Mouse (Mus musculus) stomach, embryonic 14.5 days (tissue): ENCODE measurements at regions not wholly inside any gene's neighbourhood (a gene's known extent, or its start where the extent isn't known, plus 50 kb on each side); places are given as distances from the start of the nearest gene placed in this dataset.

Experiments used
- ATAC-seq: fragments of 200-750 bp; cut with Nextera tagmentation; 2 replicates; pipeline ENCODE4 v1.8.0; 2017; ENCODE audit warnings: low read depth, moderate TSS enrichment; ENCODE audit not compliant: insufficient number of reproducible peaks, insufficient read depth, low FRiP score
- H3K27ac ChIP-seq: fragments of 300-500 bp; sonication (generic); 2 replicates; pipeline ENCODE4 v1.5.1; 2014; ENCODE audit warnings: mild to moderate bottlenecking, low read length, moderate library complexity, mixed read lengths
- H3K27me3 ChIP-seq: fragments of 300-500 bp; sonication (generic); 2 replicates; pipeline ENCODE4 v1.6.1; 2014; ENCODE audit warnings: low read length, control low read depth, mixed read lengths; ENCODE audit not compliant: control insufficient read depth, insufficient read depth
- H3K36me3 ChIP-seq: fragments of 300-500 bp; sonication (generic); 2 replicates; pipeline ENCODE4 v1.6.1; 2014; ENCODE audit warnings: mild to moderate bottlenecking, control low read depth, low read length, moderate library complexity, mixed read lengths; ENCODE audit not compliant: control insufficient read depth, insufficient read depth
- H3K4me1 ChIP-seq: fragments of 300-500 bp; sonication (generic); 2 replicates; pipeline ENCODE4 v1.6.1; 2014; ENCODE audit warnings: low read length, control low read depth, mixed read lengths; ENCODE audit not compliant: control insufficient read depth, insufficient read depth
- H3K4me2 ChIP-seq: fragments of 300-500 bp; sonication (generic); replicated peaks from 2 replicates; pipeline ENCODE4 v1.6.1; 2014; ENCODE audit warnings: low read depth, low read length, control low read depth
- H3K4me3 ChIP-seq: fragments of 300-500 bp; sonication (generic); 2 replicates; pipeline ENCODE4 v1.5.1; 2014; ENCODE audit warnings: low read depth, low read length, control low read depth
- H3K9ac ChIP-seq: fragments of 300-500 bp; sonication (generic); replicated peaks from 2 replicates; pipeline ENCODE4 v1.6.1; 2014; ENCODE audit warnings: low read depth, mild to moderate bottlenecking, control low read depth, low read length, moderate library complexity, mixed read lengths
- H3K9me3 ChIP-seq: fragments of 300-500 bp; sonication (generic); 2 replicates; pipeline ENCODE4 v1.6.1; 2016; ENCODE audit warnings: low read depth, low read length, control low read depth; ENCODE audit not compliant: control insufficient read depth
- WGBS: fragments of 180-500 bp; shearing (Covaris S2); extraction: QIAGEN DNeasy Blood & Tissue Kit; methylation state at CpG from one replicate; pipeline ENCODE4 v1.1.7; 2014; 5-methylcytosine and 5-hydroxymethylcytosine counted together

GRCm38 (mm10) chr1:30536989-30537975 lies 336.4 kb downstream of the Phf3 start:
- Histone ChIP-seq H3K36me3 (no peaks in the 10 kb centered on the region), H3K27ac (no peak overlapping the region), H3K4me3 (no peak overlapping the region), H3K4me2 (no peak overlapping the region), H3K4me1 (0 out of 2 replicates have a peak, but pooled peaks cover 8% of the 10 kb centered on the region), H3K27me3 (no peaks in the 10 kb centered on the region), H3K9ac (no peak overlapping the region), H3K9me3 (no peaks in the 10 kb centered on the region)
- no peak for ATAC-seq
- 31% methylated on average over 11 of the region's 11 CpGs for WGBS

- Histone ChIP-seq H3K9me3 (no peaks in the 10 kb centered on the region), H3K4me3 (no peak overlapping the region), H3K27ac (no peak overlapping the region), H3K4me1 (no peaks in the 10 kb centered on the region), H3K27me3 (no peaks in the 10 kb centered on the region), H3K36me3 (no peaks in the 10 kb centered on the region), H3K9ac (no peak overlapping the region), H3K4me2 (no peak overlapping the region)
- no peak for ATAC-seq
- 74% methylated on average over 3 of the region's 3 CpGs for WGBS
Measured at GRCm38 (mm10) chr1:30517348-30517747, 356.4 kb downstream of the Phf3 start.

- no peaks in the 10 kb centered on the region for H3K27me3 ChIP-seq
- H3K27ac ChIP-seq = no peak overlapping the region
- H3K36me3 ChIP-seq = no peaks in the 10 kb centered on the region
- WGBS = 90% methylated on average over 6 of the region's 6 CpGs
- no peak overlapping the region for H3K4me3 ChIP-seq
- H3K4me2 ChIP-seq = no peak overlapping the region
- ATAC-seq = no peak
- H3K4me1 ChIP-seq = no peaks in the 10 kb centered on the region
- H3K9me3 ChIP-seq = no peaks in the 10 kb centered on the region
- no peak overlapping the region for H3K9ac ChIP-seq
Measured at GRCm38 (mm10) chr1:30515846-30516245, 357.9 kb downstream of the Phf3 start.

- no peaks in the 10 kb centered on the region for H3K9me3 ChIP-seq
- H3K27me3 ChIP-seq = no peaks in the 10 kb centered on the region
- 24% methylated on average over 1 of the region's 1 CpGs for WGBS
- no peak for ATAC-seq
- H3K4me2 ChIP-seq = no peak overlapping the region
- H3K4me1 ChIP-seq = no peaks in the 10 kb centered on the region
- H3K4me3 ChIP-seq = no peak overlapping the region
- no peaks in the 10 kb centered on the region for H3K36me3 ChIP-seq
- no peak overlapping the region for H3K9ac ChIP-seq
- H3K27ac ChIP-seq = no peak overlapping the region
Measured at GRCm38 (mm10) chr1:30503224-30503623, 370.5 kb downstream of the Phf3 start.

- 79% methylated on average over 4 of the region's 4 CpGs for WGBS
- no peaks in the 10 kb centered on the region for H3K36me3 ChIP-seq
- H3K27ac ChIP-seq = no peak overlapping the region
- H3K27me3 ChIP-seq = no peaks in the 10 kb centered on the region
- no peaks in the 10 kb centered on the region for H3K4me1 ChIP-seq
- H3K9ac ChIP-seq = no peak overlapping the region
- no peaks in the 10 kb centered on the region for H3K9me3 ChIP-seq
- H3K4me3 ChIP-seq = no peak overlapping the region
- no peak for ATAC-seq
- no peak overlapping the region for H3K4me2 ChIP-seq
Measured at GRCm38 (mm10) chr1:30460295-30460958, 413.3 kb downstream of the Phf3 start.

- Histone ChIP-seq H3K9ac (no peak overlapping the region), H3K27ac (no peak overlapping the region), H3K9me3 (no peaks in the 10 kb centered on the region), H3K27me3 (no peaks in the 10 kb centered on the region), H3K36me3 (no peaks in the 10 kb centered on the region), H3K4me2 (no peak overlapping the region), H3K4me3 (no peak overlapping the region), H3K4me1 (no peaks in the 10 kb centered on the region)
- no peak for ATAC-seq
- WGBS = 46% methylated on average over 1 of the region's 1 CpGs
Measured at GRCm38 (mm10) chr1:30437964-30438363, 435.8 kb downstream of the Phf3 start.

- Histone ChIP-seq H3K9ac (no peak overlapping the region), H3K27me3 (no peaks in the 10 kb centered on the region), H3K4me1 (no peaks in the 10 kb centered on the region), H3K27ac (no peak overlapping the region), H3K4me3 (no peak overlapping the region), H3K4me2 (no peak overlapping the region), H3K9me3 (no peaks in the 10 kb centered on the region), H3K36me3 (no peaks in the 10 kb centered on the region)
- no peak for ATAC-seq
Measured at GRCm38 (mm10) chr1:30416582-30416981, 457.1 kb downstream of the Phf3 start.

- no peaks in the 10 kb centered on the region for H3K9me3 ChIP-seq
- 19% methylated on average over 2 of the region's 2 CpGs for WGBS
- H3K4me2 ChIP-seq = no peak overlapping the region
Measured at GRCm38 (mm10) chr1:30414881-30415439, 458.8 kb downstream of the Phf3 start.

More at GRCm38 (mm10) chr1:30414881-30415439, 458.8 kb downstream of the Phf3 start:
- Histone ChIP-seq H3K4me1 (no peaks in the 10 kb centered on the region), H3K9ac (no peak overlapping the region), H3K36me3 (no peaks in the 10 kb centered on the region), H3K4me3 (no peak overlapping the region), H3K27ac (no peak overlapping the region), H3K27me3 (no peaks in the 10 kb centered on the region)
- ATAC-seq = no peak
